Mouse (Mus musculus) spleen, adult 12 weeks (tissue): ENCODE data around the gene Gm20850.
"Not testable (repeated sequence)": the region's sequence is repeated elsewhere in the genome, so short reads cannot be mapped to it uniquely, and the experiment has no call there.

Experiments
- DNase-seq: peaks from one replicate; pipeline ENCODE4 v3.0.0; 2022; ENCODE audit warnings: low spot score

Gm20850 gene

GRCm38 (mm10) chrY:75715022-75715421 lies at the start of gene Gm20850:
TSS of gene Gm20850 (plus strand) at chrY:75715322.
- not testable (repeated sequence) for DNase-seq
